Mouse (Mus musculus): ENCODE results near the gene Btbd7.

GRCm38 (mm10) chr12:102748256-102748655 lies 130.0 kb downstream of the Btbd7 start:
- TF ChIP-seq POLR2A (IDR thresholded peaks at IDR 0.05; ENCODE audit: insufficient read length, low read depth) (no peak), MAX (IDR thresholded peaks at IDR 0.05; ENCODE audit: low read depth) (no peak), USF1 (IDR thresholded peaks at IDR 0.05; ENCODE audit: low read depth) (no peak), MYOG (IDR thresholded peaks at IDR 0.05; ENCODE audit: control insufficient read depth in 1 of 3, insufficient read depth in 1 of 3, insufficient read length in 2 of 3, low read depth in 2 of 3) (no peak)
